In genomic region chr3:96413581-96414125, GRCm38 (mm10) we compare ENCODE assay signal across 8 mouse cellular contexts. TPM values are rescaled to one million over a fixed set of nuclear protein-coding genes. Genes with fewer than 3 reads are reported as not detected.
DNase-seq lines count a peak whose midpoint lies in the region; ATAC-seq and TF ChIP-seq lines count a peak whose summit lies in the region.

No protein-coding gene starts in this region.

- H3K9ac ChIP-seq in forebrain, embryonic 12.5 days, result no peak overlapping the region
- peak overlapping the region; percentile 92 for H3K9ac ChIP-seq in liver, embryonic 12.5 days

- peak overlapping the region; percentile 76 for H3K4me2 ChIP-seq in forebrain, embryonic 12.5 days
- H3K4me2 ChIP-seq in liver, embryonic 12.5 days, result peak overlapping the region; percentile 89

- WGBS in forebrain, embryonic 12.5 days, result 36% methylated on average over 9 of the region's 9 CpGs
- 31% methylated on average over 9 of the region's 9 CpGs for WGBS in liver, embryonic 12.5 days (ENCODE audit: insufficient replicate concordance)

- peaks cover 30% of the 10 kb centered on the region for H3K27me3 ChIP-seq in forebrain, embryonic 12.5 days
- peaks cover 23% of the 10 kb centered on the region for H3K27me3 ChIP-seq in liver, embryonic 12.5 days (replicated peaks)

- no peak for ATAC-seq in forebrain, embryonic 12.5 days (ENCODE audit: low FRiP score)
- ATAC-seq in liver, embryonic 12.5 days, result no peak

- H3K27ac ChIP-seq in gastrocnemius, adult 2 months, result no peak overlapping the region
- H3K27ac ChIP-seq in forebrain, embryonic 12.5 days, result no peak overlapping the region
- H3K27ac ChIP-seq in liver, embryonic 12.5 days, result peak overlapping the region; percentile 94; the same call in 1 of the 2 replicates

- no peak for TF ChIP-seq CTCF in gastrocnemius, adult 2 months (IDR thresholded peaks at IDR 0.05)

- H3K9me3 ChIP-seq in forebrain, embryonic 12.5 days, result no peaks in the 10 kb centered on the region
- no peaks in the 10 kb centered on the region for H3K9me3 ChIP-seq in liver, embryonic 12.5 days (replicated peaks)

- no peak for DNase-seq in gastrocnemius, adult 2 months
- DNase-seq in gastrocnemius, postnatal 14 days, result no peak
- DNase-seq in 416B (ENCODE audit: low read depth), result peak; percentile 26
- no peak for DNase-seq in adrenal gland, postnatal 4 days (ENCODE audit: low spot score in 2 of 2)
- DNase-seq in gastrocnemius, postnatal 36 days, result no peak
- DNase-seq in gastrocnemius, postnatal 4 days (ENCODE audit: low spot score in 2 of 2), result no peak

- intact Hi-C loops in gastrocnemius, adult 2 months (cut with DNase I), result no loop called here
- intact Hi-C loops in gastrocnemius, postnatal 14 days (cut with DNase I; ENCODE audit: low total_unique reads), result no loop called here
- intact Hi-C loops in gastrocnemius, postnatal 36 days (cut with DNase I), result no loop called here

- no peaks in the 10 kb centered on the region for H3K36me3 ChIP-seq in forebrain, embryonic 12.5 days (replicated peaks)
- H3K36me3 ChIP-seq in liver, embryonic 12.5 days, result no peaks in the 10 kb centered on the region

- peak overlapping the region; percentile 81 for H3K4me3 ChIP-seq in gastrocnemius, adult 2 months
- peak overlapping the region; percentile 66 for H3K4me3 ChIP-seq in forebrain, embryonic 12.5 days (replicated peaks)
- peak overlapping the region; percentile 81 for H3K4me3 ChIP-seq in liver, embryonic 12.5 days

- H3K4me1 ChIP-seq in forebrain, embryonic 12.5 days, result peaks cover 14% of the 10 kb centered on the region
- H3K4me1 ChIP-seq in liver, embryonic 12.5 days, result peaks cover 38% of the 10 kb centered on the region

RNA-seq across cellular contexts. Expression of gene BC107364, which starts 38.5 kb away (rescaled TPM):
- not detected for total RNA-seq in gastrocnemius, adult 2 months (2021)
- total RNA-seq in gastrocnemius, postnatal 14 days (2021), result not detected
- not detected in 2 replicates for polyA plus RNA-seq in forebrain, embryonic 12.5 days (2016; fragmentation: Nextera tagmentation; extraction: Ambion mirVana)
- polyA plus RNA-seq in liver, embryonic 12.5 days (2016; fragmentation: Nextera tagmentation; extraction: Ambion mirVana), result not detected in 2 replicates
- total RNA-seq in adrenal gland, postnatal 4 days (2021), result not detected
- not detected for total RNA-seq in gastrocnemius, postnatal 36 days (2021)
- total RNA-seq in gastrocnemius, postnatal 4 days (2021), result not detected
